Mouse (Mus musculus) layer of hippocampus, postnatal 36 days (tissue): Measurements from ENCODE around the gene Senp2. TPM values are rescaled to one million over a fixed set of nuclear protein-coding genes. Genes with fewer than 3 reads are reported as not detected.

Experiments used
- DNase-seq, 2 experiments: peaks; one replicate each; pipeline ENCODE4 v3.0.0; 2022
- total RNA-seq, 2 experiments: library from RNA; stranded (reverse); gene quantifications; 2 replicates each; pipeline ENCODE4 v1.2.3; 2021

Senp2 gene
- total RNA-seq, 2 experiments from 2014 or later = 84.6 to 88.0 TPM

DNA sequence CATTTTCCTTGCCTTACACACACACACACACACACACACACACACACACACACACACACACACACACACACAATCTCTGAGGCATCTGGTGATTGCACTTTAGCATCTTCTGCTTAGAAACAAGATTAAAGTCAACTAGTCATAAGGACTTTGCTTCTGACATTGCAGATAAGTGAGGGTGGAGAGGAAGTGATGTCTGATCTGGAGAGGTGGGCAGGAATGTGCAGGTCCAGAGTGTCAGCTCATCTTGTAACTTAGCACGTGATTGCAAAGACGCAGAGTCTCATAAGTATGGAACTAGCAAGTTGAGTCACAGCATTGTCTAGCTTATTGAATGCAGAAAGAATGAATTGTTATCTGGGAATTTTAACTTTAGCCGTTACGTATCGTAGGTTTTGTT is 18.2 kb downstream of the Senp2 start:
- no peak for DNase-seq

GRCm38 (mm10) chr16:22038554-22038953 is 29.3 kb downstream of the Senp2 start:
- DNase-seq = no peak

DNA sequence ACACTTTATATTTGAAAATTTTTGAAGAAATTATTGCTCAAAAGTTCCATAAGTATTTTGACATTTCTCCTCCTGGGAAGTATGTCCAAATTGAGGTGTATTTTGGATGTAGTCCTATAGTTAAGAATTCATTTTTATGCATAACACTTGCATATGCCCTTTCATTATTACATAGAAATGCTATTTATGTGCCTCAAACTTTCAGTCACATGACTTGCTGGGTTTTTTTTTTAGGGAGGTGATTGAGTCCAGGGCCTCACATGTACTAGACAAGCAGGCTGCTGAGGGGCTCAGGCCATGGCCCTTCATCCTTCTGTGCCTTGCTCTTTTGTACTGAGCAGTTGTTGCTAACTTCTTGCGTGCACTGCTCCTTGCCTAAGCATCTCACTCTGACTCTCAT is 30.7 kb downstream of the Senp2 start:
- no peak for DNase-seq

DNA sequence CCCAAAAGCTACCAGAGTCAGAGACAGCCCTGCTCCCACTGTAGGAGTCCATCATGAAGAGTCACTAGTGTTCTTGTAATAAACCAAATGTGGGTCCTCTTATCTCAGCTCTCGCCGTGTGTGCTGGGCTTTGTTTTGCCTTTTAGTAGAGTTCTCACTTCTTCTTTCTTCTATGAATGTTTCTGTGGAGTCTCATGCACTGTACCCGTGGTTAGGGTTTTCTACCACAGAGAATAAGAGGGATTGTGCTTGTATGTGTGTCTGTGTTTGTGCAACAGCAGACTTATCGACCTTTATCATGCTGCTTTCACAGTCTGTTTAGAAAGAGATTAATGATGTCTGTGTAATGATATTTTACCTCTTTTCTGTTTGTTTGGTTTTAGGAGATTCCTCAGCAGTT is 34.5 kb downstream of the Senp2 start:
- DNase-seq = no peak

- no peak for DNase-seq
Observed at GRCm38 (mm10) chr16:22045930-22046329, 36.6 kb downstream of the Senp2 start.

DNA sequence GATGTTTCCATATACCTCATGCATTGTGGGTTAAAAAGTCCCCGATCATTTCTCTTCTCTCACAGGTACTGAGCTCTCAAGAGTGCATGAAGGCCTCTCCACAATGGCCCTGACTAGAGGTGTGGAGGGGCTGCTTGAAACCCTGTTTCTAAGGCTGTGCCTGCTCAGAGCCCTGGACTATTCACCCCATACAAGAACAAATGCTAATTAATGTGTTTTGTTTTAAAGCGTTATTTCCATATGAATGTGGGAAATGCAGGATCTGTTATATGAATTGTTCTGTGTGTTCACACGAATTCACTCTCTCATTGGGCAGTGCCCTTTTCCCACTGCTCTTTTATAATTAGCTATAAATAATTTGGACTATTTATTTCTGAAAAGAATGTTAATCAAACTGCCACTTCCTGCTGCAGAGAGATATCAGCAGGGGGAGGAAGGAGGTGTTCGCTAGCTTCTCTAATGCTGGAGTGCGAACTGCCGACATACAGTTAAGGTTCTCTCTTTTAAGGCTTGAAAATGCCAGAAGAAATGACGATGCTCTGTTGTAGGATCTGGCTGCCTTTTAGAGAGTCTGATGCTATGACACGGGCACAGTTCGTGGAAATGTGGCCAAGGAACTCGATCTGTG is 37.6 kb downstream of the Senp2 start:
- no peak for DNase-seq

DNA sequence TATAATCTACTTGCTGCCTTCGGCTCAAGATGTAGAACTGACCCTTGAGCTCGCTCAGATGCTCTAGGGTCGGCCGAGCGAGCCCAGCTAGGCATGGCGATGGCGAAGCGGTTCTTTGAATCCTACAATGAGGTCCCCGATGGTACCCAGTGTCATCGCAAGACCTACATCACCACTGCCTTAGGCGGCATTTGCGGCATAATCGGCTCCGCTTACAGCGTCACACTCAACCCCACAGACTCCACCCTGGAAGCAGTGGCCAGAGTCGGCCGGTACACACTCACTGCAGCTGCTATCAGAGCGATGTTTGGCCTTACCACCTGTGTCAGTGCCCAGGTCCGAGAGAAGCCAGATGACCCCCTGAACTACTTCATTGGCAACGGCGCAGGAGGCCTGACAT is 44.1 kb downstream of the Senp2 start:
- no peak for DNase-seq

DNA sequence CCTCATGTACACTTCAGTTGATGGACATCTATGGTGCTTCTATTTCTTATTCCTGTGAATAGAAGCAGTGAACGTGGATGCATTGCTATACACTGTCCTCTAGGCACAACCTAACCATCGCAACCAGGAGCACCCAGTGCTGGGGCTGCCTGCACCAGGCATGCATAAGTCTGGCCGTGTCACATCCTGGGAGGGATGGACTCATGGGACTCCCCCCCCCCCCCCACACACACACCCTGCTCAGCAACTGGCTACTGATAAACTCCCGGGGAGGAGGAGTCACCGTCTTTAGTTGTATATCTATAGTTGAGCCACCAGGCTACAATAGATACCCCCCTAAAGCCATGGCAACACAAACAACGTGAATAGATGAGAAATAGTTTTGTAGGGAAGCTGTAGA is 48.2 kb downstream of the Senp2 start:
- no peak for DNase-seq

GRCm38 (mm10) chr16:22058871-22059270 is 49.6 kb downstream of the Senp2 start:
- DNase-seq = no peak

DNA sequence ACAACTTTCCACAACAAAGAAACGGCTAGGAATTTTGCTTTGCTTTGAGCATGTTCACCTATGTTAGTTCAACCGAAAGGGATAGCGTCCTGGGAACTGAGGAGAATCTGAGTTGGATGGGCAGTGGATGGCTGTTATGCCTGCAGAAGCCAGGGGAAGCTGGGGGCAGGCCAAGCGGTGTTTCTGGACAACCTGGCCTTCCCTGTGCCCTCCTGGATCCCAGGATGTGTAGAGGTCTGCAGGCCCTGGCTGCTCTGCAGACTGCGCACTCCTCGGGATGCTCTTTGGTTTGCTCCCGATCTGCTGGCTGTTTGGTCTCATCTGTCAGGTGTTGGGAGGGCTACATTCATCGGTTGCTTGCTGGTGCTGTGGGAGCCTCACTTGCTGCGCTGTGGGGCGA is 51.1 kb downstream of the Senp2 start:
- no peak for DNase-seq

- no peak for DNase-seq
Observed at GRCm38 (mm10) chr16:22061555-22062160, 52.4 kb downstream of the Senp2 start.

DNA sequence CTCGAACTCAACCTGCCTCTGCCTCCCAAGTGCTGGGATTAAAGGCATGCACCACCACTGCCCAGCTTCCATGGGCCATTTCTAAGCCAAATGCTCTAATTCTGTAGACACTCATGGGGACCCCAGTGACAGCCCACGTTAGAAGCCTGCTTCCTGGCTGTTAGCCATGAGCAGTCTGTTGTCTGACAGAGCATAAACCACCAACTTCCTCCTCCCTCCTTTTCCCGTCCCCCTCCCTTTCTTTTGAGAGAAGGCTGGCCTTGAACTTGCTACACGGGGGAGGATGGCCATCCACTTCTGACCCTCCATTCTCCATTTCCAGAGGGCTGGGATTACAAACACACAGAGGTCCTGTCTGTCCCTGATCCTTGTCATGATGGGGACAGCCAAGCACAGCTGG is 53.0 kb downstream of the Senp2 start:
- DNase-seq = no peak

- no peak for DNase-seq
Observed at GRCm38 (mm10) chr16:22065536-22065935, 56.3 kb downstream of the Senp2 start.

DNA sequence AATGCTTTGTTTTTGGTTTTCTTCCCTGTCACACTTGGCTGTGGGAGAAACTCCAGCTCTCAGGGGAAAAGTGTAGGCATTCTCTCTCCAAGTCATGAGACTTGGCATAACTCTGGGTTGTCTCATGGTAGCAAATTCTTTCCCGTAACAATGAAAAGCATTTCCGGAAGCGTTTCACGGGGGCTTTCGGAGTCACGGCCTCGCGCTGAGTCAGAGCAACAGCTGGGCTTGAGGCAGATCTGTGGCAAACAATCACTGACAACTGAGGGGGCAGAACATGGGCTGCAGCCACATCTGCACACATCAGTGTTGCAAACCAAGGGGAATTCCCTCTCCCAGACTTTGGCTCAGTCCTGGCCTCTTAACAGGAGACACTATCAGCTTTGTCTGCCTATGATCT is 58.1 kb downstream of the Senp2 start:
- DNase-seq = no peak

- no peak for DNase-seq
Observed at GRCm38 (mm10) chr16:22071361-22071760, 62.1 kb downstream of the Senp2 start.

DNA sequence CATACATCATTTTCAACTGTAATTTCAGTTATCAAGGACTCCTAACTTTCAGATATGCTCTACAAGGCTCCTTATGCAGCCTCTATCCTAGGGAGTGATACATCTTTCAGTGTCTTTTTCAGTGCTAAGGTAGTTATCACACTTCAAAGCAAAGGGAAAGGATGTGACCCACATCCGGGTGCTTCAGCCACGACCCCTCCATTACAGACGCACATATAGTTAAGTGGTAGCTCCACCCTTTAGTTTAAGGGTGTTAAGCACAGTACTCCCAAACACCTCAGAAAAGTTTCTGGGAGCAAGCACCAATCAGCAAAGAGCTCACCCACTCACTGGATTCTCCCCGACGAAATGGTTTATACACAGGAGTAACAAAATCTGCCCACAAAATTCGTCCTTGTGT is 65.8 kb downstream of the Senp2 start:
- no peak for DNase-seq

GRCm38 (mm10) chr16:22075829-22076619 is 66.7 kb downstream of the Senp2 start:
- no peak for DNase-seq

DNA sequence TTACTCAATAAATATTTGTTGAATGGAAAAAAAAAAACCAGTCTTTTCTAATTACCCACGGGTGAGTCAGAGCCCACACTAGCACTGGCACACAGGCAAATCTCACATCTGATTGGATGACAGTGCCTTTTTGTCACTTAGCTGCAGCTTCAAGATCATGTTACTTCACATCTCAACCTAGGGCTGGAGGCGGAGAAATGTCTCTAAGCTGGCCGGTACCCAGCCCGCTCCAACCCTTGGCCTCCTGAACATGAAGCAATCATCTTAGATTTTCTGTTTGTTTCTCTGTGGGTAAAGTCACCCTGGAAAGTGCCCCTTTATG is 67.3 kb downstream of the Senp2 start:
- no peak for DNase-seq

GRCm38 (mm10) chr16:22080125-22080710 is 70.9 kb downstream of the Senp2 start:
- DNase-seq = no peak

DNA sequence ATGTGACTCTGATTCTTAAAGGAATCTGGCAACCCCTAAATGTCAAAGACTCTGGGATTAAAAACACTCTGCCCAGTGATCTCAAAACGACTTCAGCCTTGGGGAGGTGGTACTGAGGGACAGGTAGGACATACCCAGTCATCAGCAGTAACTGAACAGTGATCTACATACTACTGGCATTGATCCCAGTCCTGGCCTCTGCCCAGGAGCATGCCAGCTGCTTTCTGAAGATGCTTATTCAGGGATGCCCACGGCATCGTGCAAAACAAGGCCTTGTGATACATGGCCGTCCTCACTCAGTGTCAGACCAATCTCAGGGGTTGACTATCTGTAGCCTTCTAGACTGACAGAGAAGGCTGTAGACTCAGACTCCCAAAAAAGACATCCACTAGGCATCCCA is 76.1 kb downstream of the Senp2 start:
- DNase-seq = no peak

- DNase-seq = no peak
Observed at GRCm38 (mm10) chr16:22091255-22091783, 82.0 kb downstream of the Senp2 start.

GRCm38 (mm10) chr16:22095751-22096150 is 86.5 kb downstream of the Senp2 start:
- DNase-seq = no peak

DNA sequence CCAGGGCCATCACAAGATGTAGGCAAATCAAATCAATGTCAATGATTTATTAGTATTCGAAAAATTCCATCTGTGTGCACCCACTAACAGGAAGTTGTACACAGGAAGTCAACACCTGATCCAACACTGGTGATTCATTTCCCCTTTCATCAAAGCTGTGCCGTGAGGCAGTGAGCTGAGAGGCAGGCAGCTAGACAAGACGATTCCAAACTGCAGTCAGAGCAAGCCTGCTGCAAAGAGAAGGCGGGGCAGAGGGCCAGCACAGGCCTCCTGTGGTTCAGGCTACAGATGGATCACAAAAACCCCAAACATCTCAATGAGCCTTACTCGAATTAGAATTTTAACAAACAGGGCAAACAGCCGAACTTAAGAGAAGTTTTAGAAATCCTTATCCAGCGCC is 88.4 kb downstream of the Senp2 start:
- no peak for DNase-seq
